17 mouse cellular contexts compared by ENCODE assay signal in the genomic region with DNA sequence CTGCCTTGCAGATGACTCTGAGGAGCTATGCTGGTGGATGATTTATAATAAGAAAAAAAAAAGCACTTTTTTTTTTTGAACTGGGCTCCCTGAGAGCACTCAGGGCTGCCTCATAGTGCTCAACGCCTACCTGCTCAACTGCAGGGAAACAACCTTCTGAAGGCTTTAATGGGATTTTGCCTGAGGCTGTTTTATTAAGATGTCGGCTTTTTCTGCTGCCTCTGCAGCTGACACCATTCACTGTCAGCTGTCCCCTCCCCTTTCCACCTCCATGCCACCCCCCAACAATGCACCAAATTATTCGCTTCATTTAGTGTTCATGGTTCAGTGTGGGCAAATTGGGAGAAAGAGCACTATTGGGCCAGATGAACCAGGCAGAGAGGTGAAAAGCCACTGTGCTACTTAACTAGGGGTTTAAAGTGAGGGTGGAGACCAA.
DNase-seq lines count a peak whose midpoint lies in the region; ATAC-seq lines count a peak whose summit lies in the region.
"Had no signal": no experiment of that assay in that cellular context is flagged by ENCODE, and none has a peak within 500 bp of the region (broad histone marks: within the 10 kb centered on the region; RNA-seq: fewer than 3 reads in every experiment).

No protein-coding gene starts in this region.

- no peak overlapping the region for H3K4me3 ChIP-seq in forebrain, embryonic 14.5 days (ENCODE audit: low read depth, low read length)
- 0 out of 2 replicates have a peak overlapping the region, but pooled peaks have one; percentile 12 for H3K4me3 ChIP-seq in midbrain, embryonic 10.5 days
- no peak overlapping the region for H3K4me3 ChIP-seq in neural tube, embryonic 14.5 days (ENCODE audit: low read depth, low read length)
- H3K4me3 ChIP-seq: embryonic facial prominence, embryonic 15.5 days; heart, embryonic 13.5 days; liver, embryonic 12.5 days had no signal

- H3K9ac ChIP-seq in forebrain, embryonic 14.5 days (ENCODE audit: low read length): no peak overlapping the region
- H3K9ac ChIP-seq in neural tube, embryonic 14.5 days (replicated peaks; ENCODE audit: low read depth, low read length): peak overlapping the region; percentile 0; the same call in 1 of the 2 replicates
- H3K9ac ChIP-seq: embryonic facial prominence, embryonic 15.5 days; heart, embryonic 13.5 days; liver, embryonic 12.5 days had no signal

- no peak overlapping the region for H3K4me2 ChIP-seq in forebrain, embryonic 14.5 days (ENCODE audit: low read length)
- peak overlapping the region; percentile 4; the same call in 1 of the 2 replicates for H3K4me2 ChIP-seq in neural tube, embryonic 14.5 days (ENCODE audit: low read depth, low read length)
- H3K4me2 ChIP-seq: embryonic facial prominence, embryonic 15.5 days; heart, embryonic 13.5 days; liver, embryonic 12.5 days had no signal

- H3K9me3 ChIP-seq in forebrain, embryonic 14.5 days (replicated peaks; ENCODE audit: control insufficient read depth, low read length): no peaks in the 10 kb centered on the region
- no peaks in the 10 kb centered on the region for H3K9me3 ChIP-seq in midbrain, embryonic 10.5 days (replicated peaks)
- H3K9me3 ChIP-seq in neural tube, embryonic 14.5 days (ENCODE audit: control insufficient read depth, low read length): no peaks in the 10 kb centered on the region
- H3K9me3 ChIP-seq: embryonic facial prominence, embryonic 15.5 days; heart, embryonic 13.5 days; liver, embryonic 12.5 days had no signal

- intact Hi-C loops in heart, postnatal 36 days (cut with DNase I): no loop called here

- H3K4me1 ChIP-seq in forebrain, embryonic 14.5 days (ENCODE audit: control insufficient read depth, insufficient read depth, low read length): 0 out of 2 replicates have a peak, but pooled peaks cover 5% of the 10 kb centered on the region
- H3K4me1 ChIP-seq in midbrain, embryonic 10.5 days: peaks cover 16% of the 10 kb centered on the region
- H3K4me1 ChIP-seq in neural tube, embryonic 14.5 days (ENCODE audit: control insufficient read depth, insufficient read depth, low read length): peaks cover 6% of the 10 kb centered on the region; the same call in 1 of the 2 replicates
- H3K4me1 ChIP-seq: embryonic facial prominence, embryonic 15.5 days; heart, embryonic 13.5 days; liver, embryonic 12.5 days had no signal

- peak; percentile 5 for DNase-seq in embryo, embryonic 11.5 days (ENCODE audit: low read depth, low spot score)
- peak; percentile 44 for DNase-seq in forebrain, embryonic 14.5 days (ENCODE audit: low spot score)
- peak; percentile 41 for DNase-seq in midbrain, embryonic 10.5 days (ENCODE audit: low spot score)
- no peak for DNase-seq in gastrocnemius, postnatal 25 days
- DNase-seq in heart, postnatal 36 days: no peak
- no peak for DNase-seq in kidney, adult 9 months
- DNase-seq in right cerebral cortex, postnatal 4 days: no peak
- DNase-seq: adrenal gland, postnatal 14 days; cerebellum, adult 11-12 months; kidney, postnatal 36 days; lung, postnatal 4 days had no signal

- ATAC-seq in forebrain, embryonic 14.5 days: peak; percentile 71
- ATAC-seq in neural tube, embryonic 14.5 days (ENCODE audit: low read depth): peak; percentile 78; the same call in 1 of the 2 replicates
- ATAC-seq: inflammation-experienced regulatory T-cells, adult 6 months; liver, embryonic 12.5 days; Patski had no signal

- H3K36me3 ChIP-seq in forebrain, embryonic 14.5 days (ENCODE audit: control insufficient read depth, insufficient read depth, low read length): no peaks in the 10 kb centered on the region
- H3K36me3 ChIP-seq in midbrain, embryonic 10.5 days: no peaks in the 10 kb centered on the region
- no peaks in the 10 kb centered on the region for H3K36me3 ChIP-seq in neural tube, embryonic 14.5 days (ENCODE audit: control insufficient read depth, insufficient read depth, low read length)
- H3K36me3 ChIP-seq: embryonic facial prominence, embryonic 15.5 days; heart, embryonic 13.5 days; liver, embryonic 12.5 days had no signal

- no peaks in the 10 kb centered on the region for H3K27me3 ChIP-seq in forebrain, embryonic 14.5 days (replicated peaks; ENCODE audit: control insufficient read depth, insufficient read depth, low read length)
- H3K27me3 ChIP-seq in midbrain, embryonic 10.5 days (ENCODE audit: low read depth, poor library complexity, severe bottlenecking): peaks cover 30% of the 10 kb centered on the region
- H3K27me3 ChIP-seq in neural tube, embryonic 14.5 days (ENCODE audit: control insufficient read depth, insufficient read depth, low read length): no peaks in the 10 kb centered on the region
- H3K27me3 ChIP-seq: embryonic facial prominence, embryonic 15.5 days; heart, embryonic 13.5 days; liver, embryonic 12.5 days; Patski had no signal

- WGBS in forebrain, embryonic 14.5 days: 5% methylated on average over 3 of the region's 3 CpGs
- 29% methylated on average over 3 of the region's 3 CpGs for WGBS in midbrain, embryonic 10.5 days
- WGBS in neural tube, embryonic 14.5 days: 13% methylated on average over 3 of the region's 3 CpGs

- no peak overlapping the region for H3K27ac ChIP-seq in forebrain, embryonic 14.5 days (ENCODE audit: low read depth, low read length)
- H3K27ac ChIP-seq in midbrain, embryonic 10.5 days (replicated peaks): peak overlapping the region; percentile 61; the same call in 1 of the 2 replicates
- no peak overlapping the region for H3K27ac ChIP-seq in neural tube, embryonic 14.5 days (ENCODE audit: low read depth, low read length)
- H3K27ac ChIP-seq: embryonic facial prominence, embryonic 15.5 days; heart, embryonic 13.5 days; liver, embryonic 12.5 days had no signal

Comparison
In these comparisons a context has a peak if more than half of its experiments do, and no peak if none do; other contexts are left out.
1. DNase-seq: peak in embryo, embryonic 11.5 days (single experiment), forebrain, embryonic 14.5 days (single experiment) and midbrain, embryonic 10.5 days (single experiment); none in gastrocnemius, postnatal 25 days (single experiment), heart, postnatal 36 days (0 of 2), kidney, adult 9 months (single experiment) and right cerebral cortex, postnatal 4 days (single experiment).